Mouse (Mus musculus) heart, adult 18-20 months (tissue): ENCODE data around the gene Tubb3. TPM values are rescaled to one million over a fixed set of nuclear protein-coding genes. Genes with fewer than 3 reads are reported as not detected.
"Not testable (repeated sequence)": the region's sequence is repeated elsewhere in the genome, so short reads cannot be mapped to it uniquely, and the experiment has no call there.

ENCODE experiments used
- DNase-seq, 2 experiments: peaks; one replicate each; pipeline ENCODE4 v3.0.0; 2021 to 2022; ENCODE audit warnings: mixed read lengths in 1 of 2
- total RNA-seq, 2 experiments: library from RNA; stranded (reverse); gene quantifications; 2 replicates each; pipeline ENCODE4 v1.2.3; 2021

The Tubb3 gene
- total RNA-seq, 2 experiments from 2014 or later: 0.22 to 0.26 TPM

DNA sequence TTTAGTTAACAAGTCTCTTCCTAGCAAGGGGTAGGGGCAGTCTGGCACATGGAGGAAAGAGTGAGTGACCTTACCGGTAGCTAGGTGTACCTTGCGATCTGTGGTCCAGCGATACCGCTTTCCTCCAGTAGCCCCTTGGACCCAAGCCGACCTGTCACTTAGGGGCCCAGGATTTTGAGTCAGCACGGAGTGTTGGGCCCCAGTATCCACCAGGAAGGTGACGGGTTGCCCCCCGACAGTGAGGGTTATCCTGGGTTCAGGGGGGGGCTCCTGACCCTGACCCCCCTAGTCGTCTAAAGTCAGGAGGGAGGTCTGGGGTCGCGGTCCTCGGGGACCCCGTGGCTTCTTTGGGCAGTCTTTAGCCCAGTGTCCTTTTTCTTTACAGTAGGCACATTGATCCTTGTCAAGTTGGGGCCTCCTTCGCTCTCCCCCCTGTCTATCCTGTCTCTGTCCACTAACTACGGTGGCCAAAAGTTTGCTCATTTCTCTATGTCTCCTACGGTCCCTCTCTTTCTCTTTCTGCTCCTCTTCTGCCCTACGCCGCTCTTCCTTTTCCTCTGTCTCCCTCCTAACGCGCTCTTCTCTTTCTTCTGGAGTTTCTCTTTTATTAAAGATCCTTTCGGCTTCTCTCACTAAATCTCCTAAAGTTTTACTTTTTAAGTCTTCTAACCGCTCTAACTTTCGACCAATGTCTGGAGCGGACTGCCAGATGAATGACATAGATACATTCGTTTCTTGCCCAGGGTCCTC is 20.6 kb downstream of the Tubb3 start:
- no peak for DNase-seq

DNA sequence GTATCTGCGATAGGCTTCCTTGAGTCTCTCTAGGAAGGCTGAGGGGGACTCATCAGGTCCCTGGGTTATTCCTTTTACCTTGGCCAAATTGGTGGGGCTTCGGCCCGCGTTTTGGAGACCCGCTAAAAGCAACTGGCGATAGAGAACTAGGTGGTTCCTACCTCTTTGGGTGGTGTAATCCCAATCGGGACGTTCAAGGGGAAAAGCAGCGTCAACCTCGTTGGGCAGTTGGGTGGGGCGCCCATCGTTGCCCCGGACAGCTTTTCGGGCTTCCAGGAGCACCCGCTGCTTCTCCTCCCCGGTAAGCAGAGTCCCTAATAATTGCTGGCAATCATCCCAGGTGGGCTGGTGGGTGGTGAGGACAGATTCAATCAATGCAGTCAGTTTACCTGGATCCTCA is 21.2 kb downstream of the Tubb3 start:
- DNase-seq: no peak

DNA sequence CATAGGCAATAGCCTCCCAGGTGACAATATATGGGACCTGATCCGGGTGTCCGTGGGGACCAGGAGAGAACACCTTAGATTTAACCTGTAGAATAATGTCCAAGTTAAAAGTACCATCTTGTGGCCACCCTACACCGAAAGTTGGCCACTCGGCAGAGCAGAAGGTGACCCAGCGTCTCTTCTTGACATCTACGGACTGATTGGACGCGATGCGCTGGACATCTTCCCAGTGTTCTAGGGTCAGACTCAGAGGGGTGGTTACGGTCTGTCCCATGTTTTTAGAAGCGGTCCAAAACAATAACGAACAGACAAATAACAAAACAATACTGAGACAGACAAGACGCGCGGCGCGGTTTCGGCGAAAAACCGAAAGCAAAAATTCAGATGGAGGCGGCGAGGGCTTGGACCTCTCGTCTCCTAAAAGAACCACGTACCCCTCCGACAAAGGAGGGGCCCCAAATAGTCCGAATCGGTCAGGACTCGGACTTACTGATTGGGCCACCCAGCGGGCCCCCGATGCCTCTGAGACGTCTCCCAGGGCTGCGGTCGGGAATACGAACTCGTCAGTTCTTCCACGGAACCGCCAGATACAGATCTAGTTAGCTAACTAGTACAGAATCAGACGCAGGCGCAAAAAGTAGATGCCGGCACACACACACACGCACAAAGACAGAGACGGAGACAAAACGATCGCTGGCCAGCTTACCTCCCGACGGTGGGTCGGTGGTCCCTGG is 22.2 kb downstream of the Tubb3 start:
- DNase-seq: not testable (repeated sequence)

DNA sequence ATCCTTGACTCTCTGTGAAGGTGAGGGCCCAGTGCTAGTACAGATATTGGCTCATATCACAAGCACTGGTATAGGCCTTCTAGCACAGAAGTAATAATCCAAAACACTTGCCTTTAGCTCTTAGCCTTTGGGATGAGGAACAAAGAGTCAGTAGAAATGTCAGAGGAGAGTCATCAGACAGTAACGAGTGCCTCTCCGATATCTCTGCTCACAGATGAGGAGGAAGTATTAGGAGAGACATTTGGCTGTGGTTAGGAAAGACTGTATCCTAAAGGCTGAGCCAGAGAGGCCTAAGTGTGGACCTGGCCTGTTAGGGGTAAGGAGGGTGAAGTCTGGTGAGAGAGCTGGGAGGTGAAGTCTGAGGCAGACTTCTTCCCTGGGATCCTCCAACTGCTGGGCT is 30.6 kb downstream of the Tubb3 start:
- no peak for DNase-seq

- no peak for DNase-seq
These were observed 31.1 kb downstream of the Tubb3 start for GRCm38 (mm10) chr8:123442351-123442750.

GRCm38 (mm10) chr8:123442871-123443575 is 31.8 kb downstream of the Tubb3 start:
- DNase-seq: peak; percentile 94 to 99

- DNase-seq: no peak
These were observed 32.3 kb downstream of the Tubb3 start for GRCm38 (mm10) chr8:123443576-123443921.

DNA sequence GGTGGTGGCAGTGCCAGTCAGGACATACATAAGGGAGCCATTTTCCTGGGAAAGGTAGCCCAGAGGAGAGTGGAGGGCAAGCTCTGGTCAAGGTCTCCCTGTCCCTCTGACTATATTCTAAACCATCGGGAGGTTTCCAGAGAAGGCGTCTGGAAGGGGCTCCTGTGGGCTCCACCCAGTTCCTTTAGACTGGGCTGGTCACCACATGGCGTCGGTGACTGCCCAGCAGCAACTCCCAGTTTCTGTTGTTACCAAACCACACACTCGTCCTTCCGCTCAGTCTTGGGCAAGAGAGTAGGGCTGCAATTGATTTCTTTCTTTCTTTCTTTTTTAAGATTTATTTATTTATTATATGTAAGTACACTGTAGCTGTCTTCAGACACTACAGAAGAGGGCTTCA is 32.9 kb downstream of the Tubb3 start:
- DNase-seq: no peak

- DNase-seq: no peak
These were observed 34.8 kb downstream of the Tubb3 start for GRCm38 (mm10) chr8:123445981-123446380.

DNA sequence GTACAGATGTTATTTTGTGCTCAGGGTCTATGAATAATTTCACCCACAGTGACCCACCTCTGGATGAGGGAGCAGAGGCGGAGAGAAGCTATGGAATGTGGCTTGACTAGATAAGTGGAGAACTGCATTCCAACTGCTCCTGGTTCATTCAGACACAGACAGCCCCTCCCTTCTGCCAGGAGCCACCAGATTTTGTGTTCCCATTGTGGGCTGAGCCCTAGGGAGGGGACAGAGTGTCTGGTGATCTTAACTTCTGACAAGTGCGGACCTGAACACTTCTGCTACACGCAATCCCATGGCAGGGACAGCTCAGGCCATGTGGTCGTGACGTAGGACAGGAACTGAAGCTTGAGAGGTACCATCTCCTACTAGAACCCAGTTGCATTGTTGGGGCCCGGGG is 35.6 kb downstream of the Tubb3 start:
- peak in 1 of 2 experiments; percentile 17 for DNase-seq

DNA sequence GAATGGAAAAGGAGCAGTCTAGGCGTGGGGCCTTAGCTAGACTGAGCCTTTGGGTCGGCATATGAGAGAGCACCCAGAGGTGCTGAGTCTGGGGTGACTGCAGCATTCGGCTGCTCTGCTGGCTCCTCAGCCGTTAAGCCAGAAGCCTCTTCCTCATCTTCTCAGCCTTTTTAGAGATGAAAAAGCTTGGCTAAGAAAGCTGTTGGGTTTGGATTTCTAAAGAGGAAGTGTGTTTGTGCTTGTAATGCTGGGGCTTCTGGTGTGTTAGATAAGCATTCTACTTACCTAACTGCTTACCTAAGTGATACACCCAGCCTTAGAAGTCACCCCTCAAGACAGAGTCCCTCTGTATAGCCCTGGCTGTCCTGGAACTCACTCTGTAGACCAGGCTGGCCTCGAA is 39.6 kb downstream of the Tubb3 start:
- DNase-seq: no peak

GRCm38 (mm10) chr8:123451747-123452146 is 40.5 kb downstream of the Tubb3 start:
- not testable (repeated sequence) for DNase-seq

DNA sequence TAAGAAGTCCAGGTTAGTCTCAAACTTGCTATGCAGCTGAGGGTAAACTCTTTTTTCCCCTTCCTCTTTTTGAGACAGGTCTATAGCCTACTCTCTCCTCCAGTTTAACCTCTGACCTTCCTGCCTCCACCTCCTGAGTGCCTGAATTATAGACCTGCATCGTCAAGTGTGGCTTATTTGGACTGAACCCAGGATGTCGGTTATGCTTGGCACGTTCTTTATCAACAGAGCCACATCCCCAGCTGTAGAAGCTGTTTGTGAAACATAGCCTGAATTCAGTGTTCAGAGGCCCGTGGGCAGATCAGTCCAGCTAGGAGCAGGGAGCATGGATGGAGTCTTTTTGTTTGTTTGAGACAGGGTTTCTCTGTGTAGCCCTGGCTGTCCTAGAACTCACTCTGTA is 40.9 kb downstream of the Tubb3 start:
- no peak for DNase-seq

DNA sequence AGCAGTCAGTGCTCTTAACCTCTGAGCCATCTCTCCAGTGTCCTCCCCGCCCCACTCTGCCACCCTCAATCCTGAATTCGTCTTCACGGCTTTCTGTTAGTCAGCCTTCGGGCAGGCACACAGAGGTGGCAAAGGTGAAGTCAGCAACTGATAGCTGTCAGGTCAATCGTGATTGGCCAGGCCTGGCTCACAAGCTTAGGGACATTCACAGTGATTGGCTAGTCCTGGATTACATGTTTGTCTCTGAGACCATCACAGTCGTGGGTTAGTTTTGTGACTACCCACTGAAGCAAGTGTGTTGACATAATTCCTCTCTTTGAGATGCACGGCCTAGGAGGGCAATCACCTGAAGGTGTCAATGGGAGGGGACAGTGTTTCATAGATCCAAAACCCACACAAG is 42.1 kb downstream of the Tubb3 start:
- no peak for DNase-seq

- DNase-seq: no peak
These were observed 42.7 kb downstream of the Tubb3 start for GRCm38 (mm10) chr8:123453951-123454350.

DNA sequence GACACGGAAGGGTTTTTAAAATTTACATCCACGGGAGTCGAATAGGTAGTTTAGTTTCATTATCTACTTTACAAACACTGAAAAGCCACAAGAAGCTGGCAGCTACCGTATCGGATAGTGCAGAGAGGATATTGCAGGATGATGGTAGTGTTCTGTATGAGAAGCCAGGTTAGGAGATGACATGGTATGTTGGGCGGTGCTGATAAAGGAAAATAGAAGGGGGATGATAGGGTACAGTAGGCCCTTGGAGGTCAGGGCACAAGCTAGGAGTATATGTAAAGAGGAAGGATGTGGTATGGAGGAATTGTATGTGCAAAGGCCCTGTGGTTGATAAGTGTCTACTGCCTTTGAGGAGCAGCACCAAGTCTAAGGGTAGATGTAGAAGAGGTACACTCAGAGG is 43.3 kb downstream of the Tubb3 start:
- no peak for DNase-seq

- DNase-seq: no peak
These were observed 52.4 kb downstream of the Tubb3 start for GRCm38 (mm10) chr8:123463651-123464050.

- DNase-seq: no peak
These were observed 56.3 kb downstream of the Tubb3 start for GRCm38 (mm10) chr8:123467476-123467875.

Other genes with a start within 250 kb of the Tubb3 start
- gene Dpep1, start 225.2 kb upstream of the Tubb3 start, total RNA-seq: 10 to 100 TPM; 28.2 to 38.9 TPM
- 10 to 100 TPM; 56.4 to 68.6 TPM for gene Chmp1a, start 198.7 kb upstream of the Tubb3 start, total RNA-seq
- 10 to 100 TPM; 28.5 to 31.6 TPM for gene Spata33, start 198.6 kb upstream of the Tubb3 start, total RNA-seq
- 10 to 100 TPM; 17.5 to 24.2 TPM for gene Cdk10, start 186.6 kb upstream of the Tubb3 start, total RNA-seq
- 1 to 10 TPM; 7.0 to 7.9 TPM for gene Spata2l, start 175.2 kb upstream of the Tubb3 start, total RNA-seq
- 10 to 100 TPM; 10.3 to 13.4 TPM for gene Zfp276, start 157.2 kb upstream of the Tubb3 start, total RNA-seq
- gene Vps9d1, start 157.1 kb upstream of the Tubb3 start, total RNA-seq: 10 to 100 TPM; 27.8 to 31.5 TPM
- gene Fanca, start 92.8 kb upstream of the Tubb3 start, total RNA-seq: 1 to 10 TPM; 4.5 to 8.4 TPM
- gene Spire2, start 78.7 kb upstream of the Tubb3 start, total RNA-seq: under 1 TPM in 1 of 2 experiments, not detected in 1; 0.31 TPM
- gene Tcf25, start 37.7 kb upstream of the Tubb3 start, total RNA-seq: 100 to 1,000 TPM; 129 to 152 TPM
- gene Mc1r, start 4.3 kb upstream of the Tubb3 start, total RNA-seq: not detected
- gene Def8, start 12.1 kb downstream of the Tubb3 start, total RNA-seq: 10 to 100 TPM; 64.5 to 64.6 TPM
- 10 to 100 TPM; 72.1 to 72.9 TPM for gene Afg3l1, start 66.5 kb downstream of the Tubb3 start, total RNA-seq
- gene Dbndd1, start 104.0 kb downstream of the Tubb3 start, total RNA-seq: not detected
- 1 to 10 TPM; 3.2 to 4.0 TPM for gene Gas8, start 107.4 kb downstream of the Tubb3 start, total RNA-seq
- gene Rhou, start 242.5 kb downstream of the Tubb3 start, total RNA-seq: 1 to 10 TPM; 6.3 to 8.9 TPM